In genomic region chr6:48222971-48223370, GRCm38 (mm10) we compare ENCODE assay signal across 25 mouse cellular contexts.
"Had no signal": no experiment of that assay in that cellular context is flagged by ENCODE, and none has a peak within 500 bp of the region (broad histone marks: within the 10 kb centered on the region; RNA-seq: fewer than 3 reads in every experiment).

No protein-coding gene starts in this region.

- H3K27me3 ChIP-seq: embryonic facial prominence, embryonic 12.5 days; embryonic facial prominence, embryonic 13.5 days; embryonic facial prominence, embryonic 15.5 days; forebrain, embryonic 12.5 days; forebrain, embryonic 13.5 days; forebrain, embryonic 15.5 days had no signal

- H3K9me3 ChIP-seq: embryonic facial prominence, embryonic 10.5 days; embryonic facial prominence, embryonic 12.5 days; embryonic facial prominence, embryonic 13.5 days; embryonic facial prominence, embryonic 15.5 days; forebrain, embryonic 12.5 days; forebrain, embryonic 13.5 days; forebrain, embryonic 15.5 days; heart, embryonic 10.5 days had no signal

- H3K27ac ChIP-seq: embryonic facial prominence, embryonic 10.5 days; embryonic facial prominence, embryonic 12.5 days; embryonic facial prominence, embryonic 13.5 days; embryonic facial prominence, embryonic 15.5 days; forebrain, embryonic 12.5 days; forebrain, embryonic 13.5 days; forebrain, embryonic 15.5 days; gastrocnemius, adult 2 months; heart, adult 2 months; heart, embryonic 10.5 days had no signal

- H3K36me3 ChIP-seq: embryonic facial prominence, embryonic 10.5 days; embryonic facial prominence, embryonic 12.5 days; embryonic facial prominence, embryonic 13.5 days; embryonic facial prominence, embryonic 15.5 days; forebrain, embryonic 12.5 days; forebrain, embryonic 15.5 days; heart, embryonic 10.5 days had no signal

- H3K4me2 ChIP-seq: embryonic facial prominence, embryonic 12.5 days; embryonic facial prominence, embryonic 13.5 days; embryonic facial prominence, embryonic 15.5 days; forebrain, embryonic 12.5 days; forebrain, embryonic 13.5 days; forebrain, embryonic 15.5 days had no signal

- H3K4me3 ChIP-seq: embryonic facial prominence, embryonic 10.5 days; embryonic facial prominence, embryonic 12.5 days; embryonic facial prominence, embryonic 13.5 days; embryonic facial prominence, embryonic 15.5 days; erythroblast, embryonic 14.5 days; forebrain, embryonic 12.5 days; forebrain, embryonic 13.5 days; forebrain, embryonic 15.5 days; gastrocnemius, adult 2 months; heart, adult 2 months; heart, embryonic 10.5 days had no signal

- H3K9ac ChIP-seq: embryonic facial prominence, embryonic 12.5 days; embryonic facial prominence, embryonic 13.5 days; embryonic facial prominence, embryonic 15.5 days; forebrain, embryonic 12.5 days; forebrain, embryonic 13.5 days; forebrain, embryonic 15.5 days; forebrain, postnatal 0 days had no signal

- H3K4me1 ChIP-seq: embryonic facial prominence, embryonic 10.5 days; embryonic facial prominence, embryonic 12.5 days; embryonic facial prominence, embryonic 13.5 days; embryonic facial prominence, embryonic 15.5 days; forebrain, embryonic 12.5 days; forebrain, embryonic 13.5 days; forebrain, embryonic 15.5 days had no signal

- DNase-seq: cerebellum, adult 9-10 months; cerebellum, adult 9-11 months; cerebellum, postnatal 10 days; cerebellum, postnatal 14 days; cerebellum, postnatal 25 days; cerebellum, postnatal 36 days; embryo, embryonic 11 days; forebrain, postnatal 0 days; gastrocnemius, adult 2 months; gastrocnemius, postnatal 10 days; gastrocnemius, postnatal 14 days; gastrocnemius, postnatal 25 days; gastrocnemius, postnatal 36 days; heart, adult 11 months; heart, adult 18-20 months; heart, adult 2 months had no signal
